Mouse (Mus musculus) urinary bladder, adult 18-20 months (tissue): Measurements from ENCODE around the gene Fam213a.
"Not testable (repeated sequence)": the region's sequence is repeated elsewhere in the genome, so short reads cannot be mapped to it uniquely, and the experiment has no call there.

Source experiments
- DNase-seq, 2 experiments: peaks; one replicate each; pipeline ENCODE4 v3.0.0; 2022; ENCODE audit warnings: low spot score in 2 of 2, mixed read lengths in 2 of 2

Gene Fam213a

GRCm38 (mm10) chr14:41013630-41014613 lies at the start of gene Fam213a:
TSS of gene Fam213a (minus strand) at chr14:41013788.
- peak; percentile 80 to 82 for DNase-seq

GRCm38 (mm10) chr14:41053190-41053589 lies 39.6 kb upstream of the Fam213a start:
- not testable (repeated sequence) for DNase-seq

GRCm38 (mm10) chr14:41052481-41052880 lies 38.9 kb upstream of the Fam213a start:
- DNase-seq: no peak

- no peak for DNase-seq
Observed at GRCm38 (mm10) chr14:41050471-41050870, 36.9 kb upstream of the Fam213a start.

GRCm38 (mm10) chr14:41047402-41047801 lies 33.8 kb upstream of the Fam213a start:
- DNase-seq: no peak

- peak in 1 of 2 experiments; percentile 19 for DNase-seq
Observed at GRCm38 (mm10) chr14:41035146-41035798, 21.7 kb upstream of the Fam213a start.

- peak in 1 of 2 experiments; percentile 38 for DNase-seq
Observed at GRCm38 (mm10) chr14:41033135-41034110, 19.8 kb upstream of the Fam213a start.

- no peak for DNase-seq
Observed at GRCm38 (mm10) chr14:41030989-41031513, 17.5 kb upstream of the Fam213a start.

GRCm38 (mm10) chr14:41029303-41029702 lies 15.7 kb upstream of the Fam213a start:
- DNase-seq: no peak

GRCm38 (mm10) chr14:41025594-41026284 lies 12.2 kb upstream of the Fam213a start:
- DNase-seq: no peak

GRCm38 (mm10) chr14:41025087-41025486 lies 11.5 kb upstream of the Fam213a start:
- DNase-seq: no peak

GRCm38 (mm10) chr14:41021246-41021645 lies 7.7 kb upstream of the Fam213a start:
- DNase-seq: no peak

- no peak for DNase-seq
Observed at GRCm38 (mm10) chr14:41017460-41017859, 3.9 kb upstream of the Fam213a start.

- DNase-seq: no peak
Observed at GRCm38 (mm10) chr14:41014701-41015240, 1.2 kb upstream of the Fam213a start.

- no peak for DNase-seq
Observed at GRCm38 (mm10) chr14:41013143-41013542, 445 bp downstream of the Fam213a start.

GRCm38 (mm10) chr14:41011916-41012315 lies 1.7 kb downstream of the Fam213a start:
- no peak for DNase-seq

GRCm38 (mm10) chr14:41008138-41008537 lies 5.5 kb downstream of the Fam213a start:
- no peak for DNase-seq

- DNase-seq: no peak
Observed at GRCm38 (mm10) chr14:41007641-41008040, 5.9 kb downstream of the Fam213a start.

- no peak for DNase-seq
Observed at GRCm38 (mm10) chr14:41006899-41007298, 6.7 kb downstream of the Fam213a start.

GRCm38 (mm10) chr14:41006263-41006662 lies 7.3 kb downstream of the Fam213a start:
- no peak for DNase-seq
